Mouse (Mus musculus): ENCODE data around the gene Coq5. TPM values are rescaled to one million over a fixed set of nuclear protein-coding genes. Genes with fewer than 3 reads are reported as not detected.

Coq5 gene
- total and polyA plus RNA-seq, 3 experiments = 40.5 to 43.3 TPM; not detected in 1

GRCm38 (mm10) chr5:115319004-115319940 lies 39.8 kb downstream of the Coq5 start (continued):
- TF ChIP-seq MEF2A (IDR thresholded peaks at IDR 0.05; ENCODE audit: extremely low read depth, insufficient replicate concordance, low read depth, low read length, poor library complexity, severe bottlenecking) (no peak), TAL1 (IDR thresholded peaks at IDR 0.05; ENCODE audit: low read length) (peak; percentile 29; the same call in 1 of the 2 replicates), UBTF (IDR thresholded peaks at IDR 0.05; ENCODE audit: borderline replicate concordance, insufficient read depth, low read depth, low read length) (no peak), MYC (IDR thresholded peaks at IDR 0.05; ENCODE audit: low read depth, low read length) (0 out of 2 replicates have a peak, but pooled peaks have one; percentile 17)

GRCm38 (mm10) chr5:115326256-115326831 lies 46.9 kb downstream of the Coq5 start:
- Histone ChIP-seq H3K9me3 (replicated peaks; ENCODE audit: insufficient read depth, low read length) (no peaks in the 10 kb centered on the region), H3K79me2 (ENCODE audit: control insufficient read depth, insufficient read depth, low read length, poor library complexity) (peaks cover 46% of the 10 kb centered on the region), H3K4me1 (ENCODE audit: control insufficient read depth in 1 of 2, insufficient read depth in 2 of 2, low read length in 2 of 2) (peaks cover 2 to 10% of the 10 kb centered on the region in 2 experiments; a peak in 1 of 4 replicates), H3K27ac (ENCODE audit: control insufficient read depth, low read depth, low read length) (peak overlapping the region; percentile 80), H3K9ac (ENCODE audit: control insufficient read depth, low read depth, low read length, poor library complexity, severe bottlenecking) (peak overlapping the region; percentile 83), H3K27me3 (ENCODE audit: control insufficient read depth in 1 of 2, insufficient read depth in 2 of 2, low read length in 2 of 2) (no peaks in the 10 kb centered on the region), H3K36me3 (ENCODE audit: control insufficient read depth in 1 of 2, insufficient read depth in 2 of 2, low read length in 2 of 2) (peaks cover 0 to 24% of the 10 kb centered on the region in 2 experiments; a peak in 2 of 4 replicates), H3K4me3 (ENCODE audit: control insufficient read depth in 1 of 2, insufficient read depth in 1 of 2, low read depth in 2 of 2, low read length in 2 of 2) (peak overlapping the region; percentile 85 to 92)
- DNase-seq (ENCODE audit: low read depth, low spot score) = peak; percentile 75
- TF ChIP-seq EP300 (IDR thresholded peaks at IDR 0.05; ENCODE audit: low read depth in 1 of 2, low read length in 2 of 2) (peak in 1 of 2 experiments; percentile 54; a peak in 2 of 4 replicates), E2F4 (IDR thresholded peaks at IDR 0.05; ENCODE audit: borderline replicate concordance, low read depth, low read length) (no peak), MYB (IDR thresholded peaks at IDR 0.05; ENCODE audit: low read depth, low read length) (no peak), TBP (IDR thresholded peaks at IDR 0.05; ENCODE audit: low read depth, low read length) (peak; percentile 64), GATA1 (IDR thresholded peaks at IDR 0.05; ENCODE audit: low read depth, low read length) (peak; percentile 66), KAT2A (conservative IDR thresholded peaks at IDR 0.05; ENCODE audit: low read depth, low read length) (no peak), GABPA (IDR thresholded peaks at IDR 0.05; ENCODE audit: low read depth, low read length) (no peak), POLR2AphosphoS5 (IDR thresholded peaks at IDR 0.05; ENCODE audit: borderline replicate concordance, low read depth, low read length) (no peak), SMC3 (IDR thresholded peaks at IDR 0.05; ENCODE audit: low read depth, low read length) (peak; percentile 20), JUND (IDR thresholded peaks at IDR 0.05; ENCODE audit: low read depth, low read length) (no peak), MAX (IDR thresholded peaks at IDR 0.05; ENCODE audit: low read length) (no peak), CHD2 (IDR thresholded peaks at IDR 0.05; ENCODE audit: low read length) (no peak), ELF1 (IDR thresholded peaks at IDR 0.05; ENCODE audit: low read depth, low read length) (no peak), MEF2A (IDR thresholded peaks at IDR 0.05; ENCODE audit: extremely low read depth, insufficient replicate concordance, low read depth, low read length, poor library complexity, severe bottlenecking) (no peak), RAD21 (IDR thresholded peaks at IDR 0.05; ENCODE audit: low read depth, low read length) (no peak), MAZ (IDR thresholded peaks at IDR 0.05; ENCODE audit: low read depth, low read length) (0 out of 2 replicates have a peak, but pooled peaks have one; percentile 28), USF2 (IDR thresholded peaks at IDR 0.05; ENCODE audit: borderline replicate concordance in 1 of 2, insufficient read depth in 1 of 2, low read depth in 1 of 2, low read length in 2 of 2) (no peak), MAFK (IDR thresholded peaks at IDR 0.05; ENCODE audit: borderline replicate concordance, low read depth, low read length) (no peak), MYC (IDR thresholded peaks at IDR 0.05; ENCODE audit: low read depth, low read length) (no peak), ZC3H11A (IDR thresholded peaks at IDR 0.05; ENCODE audit: low read depth, low read length) (no peak), ZKSCAN1 (IDR thresholded peaks at IDR 0.05; ENCODE audit: low read depth, low read length) (no peak), CHD1 (IDR thresholded peaks at IDR 0.05; ENCODE audit: low read depth, low read length) (no peak), HCFC1 (IDR thresholded peaks at IDR 0.05; ENCODE audit: low read depth, low read length) (no peak), UBTF (IDR thresholded peaks at IDR 0.05; ENCODE audit: borderline replicate concordance, insufficient read depth, low read depth, low read length) (no peak), MXI1 (IDR thresholded peaks at IDR 0.05; ENCODE audit: low read depth, low read length) (no peak), BHLHE40 (IDR thresholded peaks at IDR 0.05; ENCODE audit: borderline replicate concordance, low read depth, low read length) (no peak), ZNF384 (IDR thresholded peaks at IDR 0.05; ENCODE audit: low read depth, low read length) (no peak), NRF1 (IDR thresholded peaks at IDR 0.05; ENCODE audit: insufficient read depth, low read depth, low read length, poor library complexity, severe bottlenecking) (no peak), NELFE (IDR thresholded peaks at IDR 0.05; ENCODE audit: low read depth, low read length) (no peak), TAL1 (IDR thresholded peaks at IDR 0.05; ENCODE audit: low read length) (no peak)

Data from MEL (cell line).